Mouse (Mus musculus): ENCODE measurements around the gene Ccdc186. TPM values are rescaled to one million over a fixed set of nuclear protein-coding genes. Genes with fewer than 3 reads are reported as not detected.
A peak's percentile ranks its signal among the peaks of the same experiment; 100 is the strongest.

Gene Ccdc186
- polyA plus RNA-seq, 1 experiment from 2014 or later: 27.7 TPM

GRCm38 (mm10) chr19:56808771-56809170 lies 13.2 kb downstream of the Ccdc186 start:
- no peak overlapping the region for H3K4me2 ChIP-seq (ENCODE audit: low read length)
- no peaks in the 10 kb centered on the region for H3K27me3 ChIP-seq (ENCODE audit: control insufficient read depth, insufficient read depth, low read length)
- H3K9me3 ChIP-seq (ENCODE audit: control insufficient read depth, low read length): no peaks in the 10 kb centered on the region
- no peak overlapping the region for H3K4me3 ChIP-seq (replicated peaks; ENCODE audit: low read depth, low read length)
- no peak overlapping the region for H3K27ac ChIP-seq (replicated peaks; ENCODE audit: low read depth, low read length)
- H3K4me1 ChIP-seq (ENCODE audit: control insufficient read depth, insufficient read depth, low read length): no peaks in the 10 kb centered on the region
- DNase-seq (peak; percentile 73), ATAC-seq (ENCODE audit: low FRiP score, low TSS enrichment) (no peak)
- WGBS: 56% methylated on average over 5 of the region's 5 CpGs
- H3K9ac ChIP-seq (replicated peaks; ENCODE audit: low read length): no peak overlapping the region
- peaks cover 69% of the 10 kb centered on the region for H3K36me3 ChIP-seq (ENCODE audit: control insufficient read depth, insufficient read depth, low read length)

GRCm38 (mm10) chr19:56807122-56807521 lies 14.9 kb downstream of the Ccdc186 start:
- Histone ChIP-seq H3K27ac (replicated peaks; ENCODE audit: low read depth, low read length) (no peak overlapping the region), H3K4me3 (replicated peaks; ENCODE audit: low read depth, low read length) (no peak overlapping the region), H3K4me2 (ENCODE audit: low read length) (no peak overlapping the region), H3K4me1 (ENCODE audit: control insufficient read depth, insufficient read depth, low read length) (no peaks in the 10 kb centered on the region), H3K9me3 (ENCODE audit: control insufficient read depth, low read length) (no peaks in the 10 kb centered on the region), H3K9ac (replicated peaks; ENCODE audit: low read length) (no peak overlapping the region), H3K27me3 (ENCODE audit: control insufficient read depth, insufficient read depth, low read length) (no peaks in the 10 kb centered on the region), H3K36me3 (ENCODE audit: control insufficient read depth, insufficient read depth, low read length) (peaks cover 62% of the 10 kb centered on the region)
- 92% methylated on average over 5 of the region's 5 CpGs for WGBS
- no peak for DNase-seq
- no peak for ATAC-seq (ENCODE audit: low FRiP score, low TSS enrichment)

- no peak overlapping the region for H3K4me3 ChIP-seq (replicated peaks; ENCODE audit: low read depth, low read length)
- WGBS: 94% methylated on average over 2 of the region's 2 CpGs
- H3K27ac ChIP-seq (replicated peaks; ENCODE audit: low read depth, low read length): no peak overlapping the region
- no peak for ATAC-seq (ENCODE audit: low FRiP score, low TSS enrichment)
- H3K9me3 ChIP-seq (ENCODE audit: control insufficient read depth, low read length): no peaks in the 10 kb centered on the region
- DNase-seq: no peak
- peaks cover 74% of the 10 kb centered on the region for H3K36me3 ChIP-seq (ENCODE audit: control insufficient read depth, insufficient read depth, low read length)
- no peak overlapping the region for H3K4me2 ChIP-seq (ENCODE audit: low read length)
- no peak overlapping the region for H3K9ac ChIP-seq (replicated peaks; ENCODE audit: low read length)
- H3K4me1 ChIP-seq (ENCODE audit: control insufficient read depth, insufficient read depth, low read length): no peaks in the 10 kb centered on the region
- H3K27me3 ChIP-seq (ENCODE audit: control insufficient read depth, insufficient read depth, low read length): no peaks in the 10 kb centered on the region
Measured at GRCm38 (mm10) chr19:56805366-56805765, 16.6 kb downstream of the Ccdc186 start.

- no peaks in the 10 kb centered on the region for H3K4me1 ChIP-seq (ENCODE audit: control insufficient read depth, insufficient read depth, low read length)
- H3K27me3 ChIP-seq (ENCODE audit: control insufficient read depth, insufficient read depth, low read length): no peaks in the 10 kb centered on the region
- ATAC-seq (ENCODE audit: low FRiP score, low TSS enrichment) (no peak), DNase-seq (no peak)
- no peak overlapping the region for H3K4me3 ChIP-seq (replicated peaks; ENCODE audit: low read depth, low read length)
- H3K9ac ChIP-seq (replicated peaks; ENCODE audit: low read length): no peak overlapping the region
- WGBS: 81% methylated on average over 3 of the region's 3 CpGs
- H3K36me3 ChIP-seq (ENCODE audit: control insufficient read depth, insufficient read depth, low read length): peaks cover 79% of the 10 kb centered on the region
- H3K27ac ChIP-seq (replicated peaks; ENCODE audit: low read depth, low read length): no peak overlapping the region
- no peaks in the 10 kb centered on the region for H3K9me3 ChIP-seq (ENCODE audit: control insufficient read depth, low read length)
- H3K4me2 ChIP-seq (ENCODE audit: low read length): no peak overlapping the region
Measured at GRCm38 (mm10) chr19:56802352-56802746, 19.6 kb downstream of the Ccdc186 start.

- Histone ChIP-seq H3K4me1 (ENCODE audit: control insufficient read depth, insufficient read depth, low read length) (no peaks in the 10 kb centered on the region), H3K4me3 (replicated peaks; ENCODE audit: low read depth, low read length) (no peak overlapping the region), H3K9me3 (ENCODE audit: control insufficient read depth, low read length) (no peaks in the 10 kb centered on the region), H3K9ac (replicated peaks; ENCODE audit: low read length) (no peak overlapping the region), H3K4me2 (ENCODE audit: low read length) (no peak overlapping the region), H3K27ac (replicated peaks; ENCODE audit: low read depth, low read length) (no peak overlapping the region), H3K36me3 (ENCODE audit: control insufficient read depth, insufficient read depth, low read length) (peaks cover 76% of the 10 kb centered on the region), H3K27me3 (ENCODE audit: control insufficient read depth, insufficient read depth, low read length) (no peaks in the 10 kb centered on the region)
- DNase-seq (no peak), ATAC-seq (ENCODE audit: low FRiP score, low TSS enrichment) (no peak)
- WGBS: 93% methylated on average over 10 of the region's 10 CpGs
Measured at GRCm38 (mm10) chr19:56801656-56802351, 20.2 kb downstream of the Ccdc186 start.

GRCm38 (mm10) chr19:56800930-56801655 lies 20.9 kb downstream of the Ccdc186 start:
- H3K4me3 ChIP-seq (replicated peaks; ENCODE audit: low read depth, low read length): no peak overlapping the region
- peaks cover 81% of the 10 kb centered on the region for H3K36me3 ChIP-seq (ENCODE audit: control insufficient read depth, insufficient read depth, low read length)
- DNase-seq (no peak), ATAC-seq (ENCODE audit: low FRiP score, low TSS enrichment) (no peak)
- no peak overlapping the region for H3K27ac ChIP-seq (replicated peaks; ENCODE audit: low read depth, low read length)
- no peak overlapping the region for H3K9ac ChIP-seq (replicated peaks; ENCODE audit: low read length)
- H3K4me1 ChIP-seq (ENCODE audit: control insufficient read depth, insufficient read depth, low read length): no peaks in the 10 kb centered on the region
- H3K4me2 ChIP-seq (ENCODE audit: low read length): no peak overlapping the region
- 91% methylated on average over 7 of the region's 7 CpGs for WGBS
- no peaks in the 10 kb centered on the region for H3K9me3 ChIP-seq (ENCODE audit: control insufficient read depth, low read length)
- no peaks in the 10 kb centered on the region for H3K27me3 ChIP-seq (ENCODE audit: control insufficient read depth, insufficient read depth, low read length)

- Histone ChIP-seq H3K27me3 (ENCODE audit: control insufficient read depth, insufficient read depth, low read length) (no peaks in the 10 kb centered on the region), H3K4me3 (replicated peaks; ENCODE audit: low read depth, low read length) (no peak overlapping the region), H3K36me3 (ENCODE audit: control insufficient read depth, insufficient read depth, low read length) (peaks cover 81% of the 10 kb centered on the region), H3K9me3 (ENCODE audit: control insufficient read depth, low read length) (no peaks in the 10 kb centered on the region), H3K4me1 (ENCODE audit: control insufficient read depth, insufficient read depth, low read length) (no peaks in the 10 kb centered on the region), H3K9ac (replicated peaks; ENCODE audit: low read length) (no peak overlapping the region), H3K4me2 (ENCODE audit: low read length) (no peak overlapping the region), H3K27ac (replicated peaks; ENCODE audit: low read depth, low read length) (no peak overlapping the region)
- WGBS: 94% methylated on average over 8 of the region's 8 CpGs
- ATAC-seq (ENCODE audit: low FRiP score, low TSS enrichment) (no peak), DNase-seq (no peak)
Measured at GRCm38 (mm10) chr19:56800226-56800625, 21.8 kb downstream of the Ccdc186 start.

- ATAC-seq (ENCODE audit: low FRiP score, low TSS enrichment) (no peak), DNase-seq (no peak)
- Histone ChIP-seq H3K27ac (replicated peaks; ENCODE audit: low read depth, low read length) (no peak overlapping the region), H3K4me1 (ENCODE audit: control insufficient read depth, insufficient read depth, low read length) (no peaks in the 10 kb centered on the region), H3K36me3 (ENCODE audit: control insufficient read depth, insufficient read depth, low read length) (peaks cover 89% of the 10 kb centered on the region), H3K9me3 (ENCODE audit: control insufficient read depth, low read length) (no peaks in the 10 kb centered on the region), H3K4me3 (replicated peaks; ENCODE audit: low read depth, low read length) (no peak overlapping the region), H3K27me3 (ENCODE audit: control insufficient read depth, insufficient read depth, low read length) (no peaks in the 10 kb centered on the region), H3K4me2 (ENCODE audit: low read length) (no peak overlapping the region), H3K9ac (replicated peaks; ENCODE audit: low read length) (no peak overlapping the region)
- WGBS: 96% methylated on average over 11 of the region's 11 CpGs
Measured at GRCm38 (mm10) chr19:56797376-56797775, 24.6 kb downstream of the Ccdc186 start.

- Histone ChIP-seq H3K4me3 (replicated peaks; ENCODE audit: low read depth, low read length) (no peak overlapping the region), H3K4me2 (ENCODE audit: low read length) (no peak overlapping the region), H3K9ac (replicated peaks; ENCODE audit: low read length) (no peak overlapping the region), H3K4me1 (ENCODE audit: control insufficient read depth, insufficient read depth, low read length) (no peaks in the 10 kb centered on the region), H3K9me3 (ENCODE audit: control insufficient read depth, low read length) (no peaks in the 10 kb centered on the region), H3K27ac (replicated peaks; ENCODE audit: low read depth, low read length) (no peak overlapping the region), H3K36me3 (ENCODE audit: control insufficient read depth, insufficient read depth, low read length) (peaks cover 51% of the 10 kb centered on the region), H3K27me3 (ENCODE audit: control insufficient read depth, insufficient read depth, low read length) (no peaks in the 10 kb centered on the region)
- 90% methylated on average over 5 of the region's 5 CpGs for WGBS
- ATAC-seq (ENCODE audit: low FRiP score, low TSS enrichment) (no peak), DNase-seq (no peak)
Measured at GRCm38 (mm10) chr19:56788952-56789351, 33.0 kb downstream of the Ccdc186 start.

Measured in midbrain, embryonic 14.5 days (tissue).